Comparison of ENCODE assay signal across 18 mouse cellular contexts in genomic region chr7:24869532-24870165, GRCm38 (mm10). TPM values are rescaled to one million over a fixed set of nuclear protein-coding genes. Genes with fewer than 3 reads are reported as not detected.
A peak's percentile ranks its signal among the peaks of the same experiment; 100 is the strongest.
DNase-seq lines count a peak whose midpoint lies in the region; ATAC-seq and TF ChIP-seq lines count a peak whose summit lies in the region.
"Had no signal": no experiment of that assay in that cellular context is flagged by ENCODE, and none has a peak within 500 bp of the region (broad histone marks: within the 10 kb centered on the region; RNA-seq: fewer than 3 reads in every experiment).

Gene Lypd4, minus strand, starts transcription at chr7:24869941.
Gene Dmrtc2, plus strand, starts transcription at chr7:24870057.

- H3K27me3 ChIP-seq in hindbrain, embryonic 10.5 days (ENCODE audit: insufficient read depth, poor library complexity, severe bottlenecking), result peaks cover 28% of the 10 kb centered on the region
- H3K27me3 ChIP-seq in hindbrain, embryonic 11.5 days (ENCODE audit: control insufficient read depth, insufficient read depth, low read length), result no peaks in the 10 kb centered on the region
- H3K27me3 ChIP-seq in forebrain, embryonic 13.5 days, result no peaks in the 10 kb centered on the region
- peaks cover 8% of the 10 kb centered on the region for H3K27me3 ChIP-seq in midbrain, embryonic 13.5 days
- no peaks in the 10 kb centered on the region for H3K27me3 ChIP-seq in thymus, adult 2 months (ENCODE audit: control insufficient read depth, insufficient read depth, low read length)

- no peak within 1 kb of the TSS for H3K27ac ChIP-seq in hindbrain, embryonic 10.5 days
- no peak within 1 kb of the TSS for H3K27ac ChIP-seq in hindbrain, embryonic 11.5 days (ENCODE audit: low read depth, low read length)
- H3K27ac ChIP-seq in forebrain, embryonic 13.5 days, result no peak within 1 kb of the TSS
- H3K27ac ChIP-seq in midbrain, embryonic 13.5 days, result no peak within 1 kb of the TSS
- no peak within 1 kb of the TSS for H3K27ac ChIP-seq in thymus, adult 2 months (ENCODE audit: control insufficient read depth, insufficient read depth, low read length)
- H3K27ac ChIP-seq: intestine, embryonic 15.5 days; limb, embryonic 13.5 days; neural tube, embryonic 12.5 days had no signal

- no peak for TF ChIP-seq CTCF in thymus, adult 2 months (IDR thresholded peaks at IDR 0.05; ENCODE audit: borderline replicate concordance, control insufficient read depth, extremely low read depth, insufficient read depth, low read length, poor library complexity)

- no peak within 1 kb of the TSS for H3K4me3 ChIP-seq in hindbrain, embryonic 10.5 days
- H3K4me3 ChIP-seq in hindbrain, embryonic 11.5 days (ENCODE audit: low read depth, low read length), result no peak within 1 kb of the TSS
- H3K4me3 ChIP-seq in forebrain, embryonic 13.5 days, result no peak within 1 kb of the TSS
- no peak within 1 kb of the TSS for H3K4me3 ChIP-seq in midbrain, embryonic 13.5 days (replicated peaks)
- no peak within 1 kb of the TSS for H3K4me3 ChIP-seq in thymus, adult 2 months (ENCODE audit: control insufficient read depth, insufficient read depth, low read length)
- H3K4me3 ChIP-seq: intestine, embryonic 15.5 days; limb, embryonic 13.5 days; megakaryocyte, embryonic 14.5 days; neural tube, embryonic 12.5 days had no signal

- 47% methylated on average over 41 of the region's 41 CpGs for WGBS in hindbrain, embryonic 10.5 days
- 42% methylated on average over 41 of the region's 41 CpGs for WGBS in hindbrain, embryonic 11.5 days
- 56% methylated on average over 41 of the region's 41 CpGs for WGBS in forebrain, embryonic 13.5 days
- 50% methylated on average over 39 of the region's 41 CpGs for WGBS in midbrain, embryonic 13.5 days
- WGBS in thymus, adult 2 months, result 71% methylated on average over 41 of the region's 41 CpGs

- peak; percentile 45 for DNase-seq in hindbrain, embryonic 10.5 days (ENCODE audit: low spot score)
- DNase-seq in hindbrain, embryonic 11.5 days (ENCODE audit: low spot score), result no peak
- DNase-seq in ES-CJ7 (ENCODE audit: low read depth, low spot score), result peak; percentile 87
- no peak for DNase-seq in thymus, adult 2 months
- no peak for DNase-seq in cerebellum, postnatal 25 days
- DNase-seq: adrenal gland, adult 2 months; kidney, postnatal 36 days; lung, adult 2 months; right cerebral cortex, postnatal 14 days had no signal

- no peak for TF ChIP-seq POLR2A in thymus, adult 2 months (IDR thresholded peaks at IDR 0.05; ENCODE audit: control insufficient read depth, extremely low read depth, insufficient read depth, low read length, poor library complexity)

- no peaks in the 10 kb centered on the region for H3K36me3 ChIP-seq in hindbrain, embryonic 10.5 days
- H3K36me3 ChIP-seq in hindbrain, embryonic 11.5 days (ENCODE audit: control insufficient read depth, insufficient read depth, low read length), result no peaks in the 10 kb centered on the region
- no peaks in the 10 kb centered on the region for H3K36me3 ChIP-seq in forebrain, embryonic 13.5 days (ENCODE audit: poor library complexity, severe bottlenecking)
- no peaks in the 10 kb centered on the region for H3K36me3 ChIP-seq in midbrain, embryonic 13.5 days
- H3K36me3 ChIP-seq in thymus, adult 2 months (ENCODE audit: control insufficient read depth, insufficient read depth, low read length), result no peaks in the 10 kb centered on the region
- H3K36me3 ChIP-seq: intestine, embryonic 15.5 days; limb, embryonic 13.5 days; neural tube, embryonic 12.5 days had no signal

- H3K4me2 ChIP-seq in hindbrain, embryonic 11.5 days (replicated peaks; ENCODE audit: low read depth, low read length), result no peak within 1 kb of the TSS
- peak within 1 kb of the TSS; percentile 10; the same call in 1 of the 2 replicates for H3K4me2 ChIP-seq in forebrain, embryonic 13.5 days
- no peak within 1 kb of the TSS for H3K4me2 ChIP-seq in midbrain, embryonic 13.5 days (replicated peaks)
- H3K4me2 ChIP-seq: intestine, embryonic 15.5 days; limb, embryonic 13.5 days; neural tube, embryonic 12.5 days had no signal

- peaks cover 11% of the 10 kb centered on the region; the same call in 1 of the 2 replicates for H3K9me3 ChIP-seq in hindbrain, embryonic 10.5 days
- H3K9me3 ChIP-seq in hindbrain, embryonic 11.5 days (ENCODE audit: control insufficient read depth, low read length), result no peaks in the 10 kb centered on the region
- peaks cover 8% of the 10 kb centered on the region; the same call in 1 of the 2 replicates for H3K9me3 ChIP-seq in forebrain, embryonic 13.5 days (replicated peaks)
- no peaks in the 10 kb centered on the region for H3K9me3 ChIP-seq in midbrain, embryonic 13.5 days
- H3K9me3 ChIP-seq: intestine, embryonic 15.5 days had no signal

- no peak for ATAC-seq in hindbrain, embryonic 11.5 days (ENCODE audit: low FRiP score)
- ATAC-seq in forebrain, embryonic 13.5 days, result peak; percentile 21; the same call in 1 of the 2 replicates
- ATAC-seq in midbrain, embryonic 13.5 days, result peak; percentile 50; the same call in 1 of the 2 replicates
- no peak for ATAC-seq in cerebellum, adult (ENCODE audit: insufficient number of reproducible peaks, low FRiP score, low TSS enrichment)
- ATAC-seq: intestine, embryonic 15.5 days had no signal

- peaks cover 9% of the 10 kb centered on the region for H3K4me1 ChIP-seq in hindbrain, embryonic 10.5 days (replicated peaks)
- no peaks in the 10 kb centered on the region for H3K4me1 ChIP-seq in hindbrain, embryonic 11.5 days (replicated peaks; ENCODE audit: control insufficient read depth, insufficient read depth, low read length)
- peaks cover 20% of the 10 kb centered on the region for H3K4me1 ChIP-seq in forebrain, embryonic 13.5 days
- no peaks in the 10 kb centered on the region for H3K4me1 ChIP-seq in midbrain, embryonic 13.5 days (replicated peaks)
- no peaks in the 10 kb centered on the region for H3K4me1 ChIP-seq in thymus, adult 2 months (replicated peaks; ENCODE audit: control insufficient read depth, insufficient read depth, low read length)
- H3K4me1 ChIP-seq: intestine, embryonic 15.5 days; limb, embryonic 13.5 days; neural tube, embryonic 12.5 days had no signal

- H3K9ac ChIP-seq in hindbrain, embryonic 11.5 days (ENCODE audit: low read depth, low read length), result no peak within 1 kb of the TSS
- no peak within 1 kb of the TSS; the same call in 1 of the 2 replicates for H3K9ac ChIP-seq in forebrain, embryonic 13.5 days
- H3K9ac ChIP-seq in midbrain, embryonic 13.5 days (replicated peaks), result no peak within 1 kb of the TSS
- H3K9ac ChIP-seq: intestine, embryonic 15.5 days; limb, embryonic 13.5 days; neural tube, embryonic 12.5 days had no signal

RNA-seq across cellular contexts. Expression of gene Lypd4, which starts in this region (rescaled TPM):
- not detected in 2 replicates for polyA plus RNA-seq in hindbrain, embryonic 10.5 days (2016; fragmentation: Nextera tagmentation; extraction: Ambion mirVana)
- not detected in 2 replicates for polyA plus RNA-seq in hindbrain, embryonic 11.5 days (2014; fragmentation: Nextera tagmentation; extraction: Ambion mirVana)
- not detected in 2 replicates for polyA plus RNA-seq in forebrain, embryonic 13.5 days (2015; fragmentation: Nextera tagmentation; extraction: Ambion mirVana)
- not detected in 2 replicates for polyA plus RNA-seq in midbrain, embryonic 13.5 days (2015; fragmentation: Nextera tagmentation; extraction: Ambion mirVana)
- polyA plus RNA-seq in thymus, adult 2 months (2012; rRNA removed), result 0.15 TPM in 1 of 2 replicates, not detected in the other
- polyA plus RNA-seq: adrenal gland, adult 2 months; C2C12; heart, embryonic 16.5 days; intestine, embryonic 15.5 days; limb, embryonic 13.5 days; lung, adult 2 months; neural tube, embryonic 12.5 days had no signal

RNA-seq across cellular contexts. Expression of gene Dmrtc2, which starts in this region (rescaled TPM):
- polyA plus RNA-seq in hindbrain, embryonic 10.5 days (2016; fragmentation: Nextera tagmentation; extraction: Ambion mirVana), result not detected in 2 replicates
- polyA plus RNA-seq in hindbrain, embryonic 11.5 days (2014; fragmentation: Nextera tagmentation; extraction: Ambion mirVana), result 0.14 TPM in 1 of 2 replicates, not detected in the other
- 0.10 and 0.13 TPM in 2 replicates for polyA plus RNA-seq in forebrain, embryonic 13.5 days (2015; fragmentation: Nextera tagmentation; extraction: Ambion mirVana)
- not detected in 2 replicates for polyA plus RNA-seq in midbrain, embryonic 13.5 days (2015; fragmentation: Nextera tagmentation; extraction: Ambion mirVana)
- not detected in 2 replicates for polyA plus RNA-seq in thymus, adult 2 months (2012; rRNA removed)
- polyA plus RNA-seq: adrenal gland, adult 2 months; C2C12; heart, embryonic 16.5 days; intestine, embryonic 15.5 days; limb, embryonic 13.5 days; lung, adult 2 months; neural tube, embryonic 12.5 days had no signal

Comparison
In these comparisons a context has a peak if more than half of its experiments do, and no peak if none do; other contexts are left out.
1. Peak in DNase-seq in hindbrain, embryonic 10.5 days; RNA of the genes that start here not detected or under 1 TPM.
2. Peak in ATAC-seq and H3K4me2 ChIP-seq in forebrain, embryonic 13.5 days; RNA of the genes that start here not detected or under 1 TPM.
3. Peak in ATAC-seq in midbrain, embryonic 13.5 days; RNA of the genes that start here not detected or under 1 TPM.